Mouse (Mus musculus) heart, embryonic 14.5 days (tissue): ENCODE measurements around the gene Slc12a8. TPM values are rescaled to one million over a fixed set of nuclear protein-coding genes. Genes with fewer than 3 reads are reported as not detected.
A peak's percentile ranks its signal among the peaks of the same experiment; 100 is the strongest.

ENCODE experiments used
- ATAC-seq: fragments of 200-750 bp; cut with Nextera tagmentation; 2 replicates; pipeline ENCODE4 v1.8.0; 2017; ENCODE audit warnings: low read depth, moderate TSS enrichment; ENCODE audit not compliant: insufficient number of reproducible peaks, insufficient read depth, low FRiP score
- H3K27ac ChIP-seq, 2 experiments: fragments of 200-500 bp in 1 of 2; fragments of 300-500 bp in 1 of 2; sonication (generic) in 1 of 2; replicated peaks in 1 of 2; 2 replicates each; pipeline ENCODE4 v1.5.1; 2012 to 2014; ENCODE audit warnings: low read depth in 2 of 2, low read length in 2 of 2, control low read depth in 1 of 2, mild to moderate bottlenecking in 1 of 2, mixed read lengths in 1 of 2; ENCODE audit not compliant: control insufficient read depth in 1 of 2, insufficient read depth in 1 of 2
- H3K27me3 ChIP-seq: fragments of 300-500 bp; sonication (generic); 2 replicates; pipeline ENCODE4 v1.6.1; 2014; ENCODE audit warnings: mild to moderate bottlenecking, low read length, control low read depth; ENCODE audit not compliant: control insufficient read depth, insufficient read depth
- H3K36me3 ChIP-seq: fragments of 300-500 bp; sonication (generic); 2 replicates; pipeline ENCODE4 v1.6.1; 2014; ENCODE audit warnings: mild to moderate bottlenecking, control low read depth, low read length, mixed read lengths; ENCODE audit not compliant: control insufficient read depth, insufficient read depth
- H3K4me1 ChIP-seq, 2 experiments: fragments of 200-500 bp in 1 of 2; fragments of 300-500 bp in 1 of 2; sonication (generic) in 1 of 2; 2 replicates each; pipeline ENCODE4 v1.6.1; 2012 to 2014; ENCODE audit warnings: low read length in 2 of 2, control low read depth in 1 of 2, mixed read lengths in 1 of 2; ENCODE audit not compliant: control insufficient read depth in 2 of 2, insufficient read depth in 2 of 2
- H3K4me2 ChIP-seq: fragments of 300-500 bp; sonication (generic); 2 replicates; pipeline ENCODE4 v1.6.1; 2014; ENCODE audit warnings: mild to moderate bottlenecking, low read length
- H3K4me3 ChIP-seq, 2 experiments: fragments of 200-500 bp in 1 of 2; fragments of 300-500 bp in 1 of 2; sonication (generic) in 1 of 2; 2 replicates each; pipeline ENCODE4 v1.5.1; 2012 to 2014; ENCODE audit warnings: low read length in 2 of 2, mild to moderate bottlenecking in 2 of 2, control low read depth in 1 of 2, low read depth in 1 of 2, moderate library complexity in 1 of 2; ENCODE audit not compliant: control insufficient read depth in 1 of 2, insufficient read depth in 1 of 2
- H3K9ac ChIP-seq: fragments of 300-500 bp; sonication (generic); 2 replicates; pipeline ENCODE4 v1.6.1; 2014; ENCODE audit warnings: mild to moderate bottlenecking, low read length
- H3K9me3 ChIP-seq: fragments of 300-500 bp; sonication (generic); 2 replicates; pipeline ENCODE4 v1.6.1; 2016; ENCODE audit warnings: low read length, control low read depth; ENCODE audit not compliant: control insufficient read depth
- WGBS: fragments of 180-500 bp; shearing (Covaris S2); extraction: QIAGEN DNeasy Blood & Tissue Kit; methylation state at CpG from one replicate; pipeline ENCODE4 v1.1.7; 2014; 5-methylcytosine and 5-hydroxymethylcytosine counted together
- polyA plus RNA-seq: library from polyadenylated mRNA; unstranded; fragments of >200 nt; fragmentation: Nextera tagmentation; extraction: Ambion mirVana; gene quantifications from 2 replicates; pipeline ENCODE4 v1.2.1, GENCODE M21; 2014

The Slc12a8 gene
- polyA plus RNA-seq, 1 experiment from 2014 or later, result 1.9 TPM

GRCm38 (mm10) chr16:33584455-33585082 lies 67.4 kb downstream of the Slc12a8 start:
- Histone ChIP-seq H3K9ac (peak overlapping the region; percentile 61), H3K4me1 (peaks cover 42 to 56% of the 10 kb centered on the region in 2 experiments), H3K9me3 (no peaks in the 10 kb centered on the region), H3K4me2 (peak overlapping the region; percentile 65), H3K27ac (peak overlapping the region; percentile 80 to 92), H3K36me3 (no peaks in the 10 kb centered on the region), H3K4me3 (peak overlapping the region; percentile 20 to 27), H3K27me3 (no peaks in the 10 kb centered on the region)
- ATAC-seq, result no peak
- 14% methylated on average over 13 of the region's 13 CpGs for WGBS

DNA sequence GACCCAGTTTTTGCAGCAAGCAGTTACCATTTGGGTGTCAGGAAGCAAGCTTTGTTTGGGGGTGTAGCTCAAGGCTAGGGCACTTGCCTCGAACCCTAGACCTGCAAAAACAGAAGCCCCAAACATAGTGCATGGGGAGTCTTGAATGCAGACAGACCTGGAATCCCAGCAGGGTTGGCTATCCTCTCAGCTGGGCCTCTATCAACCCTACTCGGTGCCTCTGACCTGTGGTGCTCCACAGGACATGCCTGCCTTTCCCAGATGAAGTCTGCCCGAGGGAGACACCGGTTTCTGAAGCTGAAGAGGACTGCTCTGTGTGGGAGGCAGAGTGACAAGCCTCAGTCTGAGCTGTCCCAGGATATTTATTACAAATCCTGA lies 67.9 kb downstream of the Slc12a8 start:
- Histone ChIP-seq H3K9ac (peak overlapping the region; percentile 61; the same call in 1 of the 2 replicates), H3K4me2 (peak overlapping the region; percentile 65; the same call in 1 of the 2 replicates), H3K4me3 (no peak overlapping the region), H3K9me3 (no peaks in the 10 kb centered on the region), H3K4me1 (peaks cover 41 to 53% of the 10 kb centered on the region in 2 experiments), H3K36me3 (no peaks in the 10 kb centered on the region), H3K27ac (peak overlapping the region; percentile 80 to 92), H3K27me3 (no peaks in the 10 kb centered on the region)
- 17% methylated on average over 4 of the region's 4 CpGs for WGBS
- no peak for ATAC-seq

DNA sequence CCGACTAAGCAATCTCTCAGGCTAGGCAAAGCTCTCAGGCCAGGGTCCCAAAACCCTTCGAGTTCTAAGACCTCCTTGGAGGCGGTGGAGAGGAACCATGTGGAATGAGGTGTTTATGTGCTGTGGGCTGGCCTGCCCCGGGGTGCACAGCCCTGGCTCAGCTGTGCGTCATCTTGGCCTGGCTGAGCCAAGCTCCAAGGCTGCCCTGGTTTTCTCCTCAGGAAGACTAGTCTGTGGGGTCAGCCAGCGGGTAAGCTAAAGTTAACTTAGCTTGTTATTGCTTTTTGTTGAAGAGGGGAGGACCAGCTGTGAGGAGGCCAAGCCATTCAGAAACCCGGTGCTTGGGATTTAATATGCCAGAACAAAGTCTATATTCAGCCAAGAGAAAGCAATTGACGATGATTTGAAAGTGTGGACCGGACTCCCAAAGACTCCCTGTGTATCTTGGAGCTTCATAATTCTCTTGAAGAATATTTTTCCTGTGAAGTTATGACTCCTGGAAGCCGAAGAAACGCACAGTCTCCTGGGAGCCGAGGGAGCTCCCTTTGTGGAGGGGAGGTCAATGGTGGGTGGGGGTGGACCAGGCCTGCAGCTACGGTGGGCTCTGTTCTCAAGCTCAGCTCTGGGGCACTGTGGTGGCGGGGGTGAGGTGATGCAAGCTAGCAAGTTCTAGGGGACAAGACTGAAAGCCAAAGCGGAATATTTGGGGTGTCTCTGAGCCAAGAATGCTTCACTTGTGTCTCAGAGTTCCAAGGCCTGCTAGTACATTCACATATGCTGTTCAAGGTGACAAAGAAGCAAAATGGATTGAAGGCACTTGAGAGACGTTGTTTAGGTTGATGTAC lies 70.4 kb downstream of the Slc12a8 start:
- no peak overlapping the region for H3K9ac ChIP-seq
- no peak overlapping the region for H3K4me3 ChIP-seq
- H3K36me3 ChIP-seq, result no peaks in the 10 kb centered on the region
- H3K27ac ChIP-seq, result no peak overlapping the region; a peak in 2 of 4 replicates
- H3K4me2 ChIP-seq, result no peak overlapping the region
- H3K9me3 ChIP-seq, result no peaks in the 10 kb centered on the region
- no peaks in the 10 kb centered on the region for H3K27me3 ChIP-seq
- ATAC-seq, result no peak
- peaks cover 28 to 32% of the 10 kb centered on the region in 2 experiments for H3K4me1 ChIP-seq
- 83% methylated on average over 16 of the region's 16 CpGs for WGBS

GRCm38 (mm10) chr16:33588845-33589244 lies 71.7 kb downstream of the Slc12a8 start:
- no peaks in the 10 kb centered on the region for H3K36me3 ChIP-seq
- H3K4me1 ChIP-seq, result peaks cover 24 to 26% of the 10 kb centered on the region in 2 experiments
- WGBS, result 64% methylated on average over 2 of the region's 2 CpGs
- H3K9me3 ChIP-seq, result no peaks in the 10 kb centered on the region
- no peaks in the 10 kb centered on the region for H3K27me3 ChIP-seq
- no peak overlapping the region for H3K9ac ChIP-seq
- no peak overlapping the region for H3K4me3 ChIP-seq
- no peak overlapping the region for H3K27ac ChIP-seq
- no peak for ATAC-seq
- H3K4me2 ChIP-seq, result no peak overlapping the region

DNA sequence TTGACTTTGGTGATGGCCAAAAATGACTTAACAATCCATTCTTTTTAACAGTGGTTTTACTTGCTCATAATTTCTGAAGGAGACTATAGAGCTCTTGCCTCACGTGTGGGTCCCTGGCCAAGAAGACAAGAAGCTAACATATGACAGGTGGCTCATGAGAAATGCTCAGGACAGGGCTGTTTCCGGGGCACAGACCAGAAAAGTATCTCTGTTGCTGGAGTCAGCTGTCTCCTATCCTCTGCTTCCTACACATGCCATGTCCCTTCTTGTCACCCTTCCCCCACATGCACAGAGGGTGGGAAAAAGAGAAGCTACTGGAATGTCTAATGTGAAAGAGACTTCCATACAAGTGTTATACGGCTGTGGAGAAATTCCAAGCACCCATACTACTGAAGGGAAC lies 73.3 kb downstream of the Slc12a8 start:
- no peaks in the 10 kb centered on the region for H3K9me3 ChIP-seq
- H3K4me1 ChIP-seq, result peaks cover 19 to 25% of the 10 kb centered on the region in 2 experiments

GRCm38 (mm10) chr16:33591390-33592067 lies 74.4 kb downstream of the Slc12a8 start:
- no peaks in the 10 kb centered on the region for H3K27me3 ChIP-seq
- no peak overlapping the region for H3K4me3 ChIP-seq
- H3K9me3 ChIP-seq, result no peaks in the 10 kb centered on the region
- WGBS, result 70% methylated on average over 10 of the region's 10 CpGs
- H3K4me1 ChIP-seq, result peaks cover 19 to 25% of the 10 kb centered on the region in 2 experiments
- ATAC-seq, result no peak
- no peak overlapping the region for H3K9ac ChIP-seq
- H3K4me2 ChIP-seq, result no peak overlapping the region
- no peaks in the 10 kb centered on the region for H3K36me3 ChIP-seq
- H3K27ac ChIP-seq, result no peak overlapping the region

More for the DNA sequence above, 73.3 kb downstream of the Slc12a8 start:
- 81% methylated on average over 3 of the region's 3 CpGs for WGBS
- ATAC-seq, result no peak
- Histone ChIP-seq H3K4me2 (no peak overlapping the region), H3K27me3 (no peaks in the 10 kb centered on the region), H3K9ac (no peak overlapping the region), H3K27ac (no peak overlapping the region), H3K36me3 (no peaks in the 10 kb centered on the region), H3K4me3 (no peak overlapping the region)

DNA sequence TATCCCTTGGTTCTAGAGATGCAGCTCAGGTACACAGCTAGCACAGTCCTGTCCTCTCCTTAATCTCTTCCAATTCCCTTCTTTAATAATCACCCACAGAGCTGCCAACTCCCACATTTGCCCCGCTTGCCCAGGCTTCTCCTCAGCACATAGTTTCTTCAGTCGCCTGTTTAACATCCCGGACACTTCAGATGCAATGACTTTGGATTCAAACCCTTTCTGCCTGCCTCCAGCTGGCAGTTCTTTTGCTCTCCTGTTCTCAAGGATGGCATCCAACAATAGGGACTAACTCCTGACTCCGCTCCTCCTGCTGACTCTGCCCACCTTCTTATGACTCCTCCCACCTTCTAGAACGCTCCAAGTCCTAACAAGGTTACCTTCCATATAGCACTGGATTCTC lies 75.2 kb downstream of the Slc12a8 start:
- 79% methylated on average over 5 of the region's 5 CpGs for whole genome bisulfite sequencing
- H3K27me3 ChIP-seq, result no peaks in the 10 kb centered on the region
- H3K9ac ChIP-seq, result no peak overlapping the region
- no peak overlapping the region for H3K4me3 ChIP-seq
- H3K36me3 ChIP-seq, result no peaks in the 10 kb centered on the region
- no peak overlapping the region for H3K27ac ChIP-seq
- no peak overlapping the region for H3K4me2 ChIP-seq
- peaks cover 19 to 25% of the 10 kb centered on the region in 2 experiments for H3K4me1 ChIP-seq
- ATAC-seq, result no peak
- no peaks in the 10 kb centered on the region for H3K9me3 ChIP-seq
